Mouse (Mus musculus): ENCODE data around the gene Flywch2.

GRCm38 (mm10) chr17:23770896-23771283 is 15.0 kb downstream of the Flywch2 start:
- TF ChIP-seq GATA1 (IDR thresholded peaks at IDR 0.05; ENCODE audit: borderline replicate concordance, low read length) (no peak), FLI1 (IDR thresholded peaks at IDR 0.05; ENCODE audit: low read length) (no peak)

All from megakaryocyte, embryonic 14.5 days (primary cell).